Mouse (Mus musculus) midbrain, postnatal 0 days (tissue): Measurements from ENCODE around the gene Gm28710. TPM values are rescaled to one million over a fixed set of nuclear protein-coding genes. Genes with fewer than 3 reads are reported as not detected.

ENCODE experiments used
- ATAC-seq: fragments of 200-750 bp; cut with Nextera tagmentation; 2 replicates; pipeline ENCODE4 v1.8.0; 2017; ENCODE audit warnings: moderate number of reproducible peaks, mild to moderate bottlenecking, moderate TSS enrichment, moderate library complexity; ENCODE audit not compliant: low FRiP score
- DNase-seq: peaks from one replicate; pipeline ENCODE4 v3.0.0-alpha.2; 2015; ENCODE audit warnings: low spot score
- H3K27ac ChIP-seq: fragments of 300-500 bp; sonication (generic); 2 replicates; pipeline ENCODE4 v1.5.1; 2014; ENCODE audit warnings: low read depth, mild to moderate bottlenecking, low read length, mixed read lengths
- H3K27me3 ChIP-seq: fragments of 300-500 bp; sonication (generic); 2 replicates; pipeline ENCODE4 v1.6.1; 2014; ENCODE audit warnings: low read length, control low read depth, mixed read lengths; ENCODE audit not compliant: insufficient read depth
- H3K36me3 ChIP-seq: fragments of 300-500 bp; sonication (generic); 2 replicates; pipeline ENCODE4 v1.6.1; 2014; ENCODE audit warnings: low read length, control low read depth, mixed read lengths; ENCODE audit not compliant: insufficient read depth
- H3K4me1 ChIP-seq: fragments of 300-500 bp; sonication (generic); 2 replicates; pipeline ENCODE4 v1.6.1; 2014; ENCODE audit warnings: mild to moderate bottlenecking, control low read depth, antibody characterized with exemption, low read length, mixed read lengths; ENCODE audit not compliant: insufficient read depth
- H3K4me2 ChIP-seq: fragments of 300-500 bp; sonication (generic); 2 replicates; pipeline ENCODE4 v1.6.1; 2014; ENCODE audit warnings: low read depth, mild to moderate bottlenecking, low read length, mixed read lengths; ENCODE audit not compliant: poor library complexity, severe bottlenecking
- H3K4me3 ChIP-seq: fragments of 300-500 bp; sonication (generic); 2 replicates; pipeline ENCODE4 v1.5.1; 2014; ENCODE audit warnings: low read depth, mild to moderate bottlenecking, low read length, moderate library complexity
- H3K9ac ChIP-seq: fragments of 300-500 bp; sonication (generic); replicated peaks from 2 replicates; pipeline ENCODE4 v1.6.1; 2014; ENCODE audit warnings: mild to moderate bottlenecking, low read length, moderate library complexity, mixed read lengths; ENCODE audit not compliant: poor library complexity, severe bottlenecking
- H3K9me3 ChIP-seq: fragments of 300-500 bp; sonication (generic); 2 replicates; pipeline ENCODE4 v1.6.1; 2016; ENCODE audit warnings: low read length, control low read depth
- CTCF ChIP-seq: IDR thresholded peaks from 2 replicates; pipeline ENCODE4 v1.5.1; 2016; ENCODE audit warnings: antibody characterized with exemption, mild to moderate bottlenecking
- WGBS: fragments of 180-500 bp; shearing (Covaris S2); extraction: QIAGEN DNeasy Blood & Tissue Kit; methylation state at CpG from one replicate; pipeline ENCODE4 v1.1.7; 2014; 5-methylcytosine and 5-hydroxymethylcytosine counted together
- polyA plus RNA-seq: library from polyadenylated mRNA; unstranded; fragments of >200 nt; fragmentation: Nextera tagmentation; extraction: Ambion mirVana; gene quantifications from 2 replicates; pipeline ENCODE4 v1.2.1, GENCODE M21; 2015
- total RNA-seq: library from RNA; depleted of rRNA; stranded (reverse); fragments of >200 nt; gene quantifications from 2 replicates; pipeline ENCODE4 v1.2.3, GENCODE M21; 2014; rRNA removed

Gene Gm28710
- total RNA-seq: not detected in 2 replicates
- not detected in 2 replicates for polyA plus RNA-seq

DNA sequence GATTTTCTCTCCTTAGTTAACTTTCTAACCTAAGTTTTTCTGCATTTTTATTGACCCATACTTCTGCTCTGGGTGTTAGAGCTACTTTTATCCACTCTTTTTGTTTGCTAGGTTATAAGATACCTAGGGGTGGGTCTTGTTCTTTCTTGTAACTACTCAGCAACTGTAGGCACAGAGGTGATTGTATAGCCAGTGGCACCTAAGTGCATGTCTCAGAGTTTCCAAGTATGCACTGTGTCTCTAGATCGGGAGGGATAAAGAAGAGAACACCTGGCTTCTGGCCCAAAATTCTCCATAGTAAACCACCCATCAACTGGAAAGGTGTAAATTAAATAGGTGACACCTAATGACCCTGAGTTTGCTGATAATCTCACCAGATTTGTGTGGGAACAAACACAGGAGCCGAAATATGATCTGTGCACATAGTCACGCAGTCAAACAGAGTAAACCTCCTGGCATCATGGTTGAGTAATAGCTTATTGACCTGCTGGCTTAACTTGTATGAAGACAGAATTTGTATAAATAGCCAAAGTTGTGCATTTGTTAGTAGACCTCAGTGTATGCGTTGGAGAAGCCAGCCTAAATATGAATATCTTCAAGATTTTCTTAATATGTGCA lies at the start of gene Gm28710:
Gm28710 (plus strand) TSS at position 568 of the 618 bp plus-strand sequence.
- ATAC-seq: no peak
- H3K4me1 ChIP-seq: no peaks in the 10 kb centered on the region
- no peak within 1 kb of the TSS for H3K9ac ChIP-seq
- WGBS: 96% methylated on average over 4 of the region's 4 CpGs
- H3K27me3 ChIP-seq: no peaks in the 10 kb centered on the region
- H3K36me3 ChIP-seq: no peaks in the 10 kb centered on the region
- TF ChIP-seq CTCF: no peak
- H3K4me2 ChIP-seq: no peak within 1 kb of the TSS
- H3K27ac ChIP-seq: no peak within 1 kb of the TSS
- H3K9me3 ChIP-seq: no peaks in the 10 kb centered on the region
- DNase-seq: no peak
- no peak within 1 kb of the TSS for H3K4me3 ChIP-seq

DNA sequence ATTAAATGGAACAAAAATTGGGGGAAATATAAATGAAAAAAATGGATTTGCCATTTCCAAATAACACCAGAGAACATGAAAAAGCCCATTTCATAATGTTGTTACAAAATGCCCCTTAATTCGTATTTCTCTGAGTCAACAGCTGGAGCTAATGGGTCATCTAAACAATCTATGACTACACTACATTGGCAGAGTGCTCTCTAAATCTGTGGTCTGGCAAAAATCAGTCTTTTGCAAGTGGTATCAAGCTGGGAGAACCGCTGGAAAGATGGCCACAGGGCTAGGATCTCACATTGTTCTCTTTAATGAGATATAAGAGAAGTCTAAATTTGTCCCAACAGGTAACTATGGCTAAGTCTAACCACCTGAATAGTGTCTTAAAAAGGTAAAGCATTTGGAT lies 14.4 kb upstream of the Gm28710 start:
- 67% methylated on average over 2 of the region's 2 CpGs for WGBS
- H3K4me3 ChIP-seq: no peak overlapping the region
- H3K36me3 ChIP-seq: no peaks in the 10 kb centered on the region
- no peak for ATAC-seq
- TF ChIP-seq CTCF: no peak
- no peak overlapping the region for H3K27ac ChIP-seq
- H3K4me1 ChIP-seq: no peaks in the 10 kb centered on the region
- H3K9me3 ChIP-seq: no peaks in the 10 kb centered on the region
- no peak overlapping the region for H3K4me2 ChIP-seq
- H3K9ac ChIP-seq: no peak overlapping the region
- no peaks in the 10 kb centered on the region for H3K27me3 ChIP-seq
- no peak for DNase-seq

DNA sequence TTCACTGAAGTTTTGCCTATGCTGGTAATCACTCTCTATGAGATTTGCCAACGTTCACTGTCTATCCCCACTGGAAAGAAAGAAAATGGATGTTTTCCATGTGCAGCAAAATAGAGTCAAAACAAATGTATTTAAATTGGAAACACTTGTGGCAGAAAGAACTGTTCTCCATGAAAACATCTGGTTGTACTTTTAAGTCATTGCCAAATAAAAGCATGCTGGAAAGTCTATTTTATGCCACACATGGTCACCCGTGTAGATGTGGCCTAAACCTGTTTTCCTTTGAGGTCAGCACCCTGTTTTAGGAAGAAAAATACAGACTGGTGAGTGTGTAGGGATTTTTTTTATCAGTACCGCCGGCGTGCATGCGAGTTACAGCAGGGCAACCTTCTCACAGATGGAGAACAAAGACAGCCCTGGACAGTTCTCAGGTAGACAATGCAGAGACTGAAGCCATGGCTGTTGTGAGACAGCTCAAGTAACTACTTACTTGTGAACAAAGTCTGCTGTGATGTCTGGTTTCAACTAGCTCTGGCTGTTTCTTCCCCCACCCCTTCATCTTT lies 12.9 kb upstream of the Gm28710 start:
- Histone ChIP-seq H3K9me3 (no peaks in the 10 kb centered on the region), H3K9ac (no peak overlapping the region), H3K27me3 (no peaks in the 10 kb centered on the region), H3K36me3 (no peaks in the 10 kb centered on the region), H3K4me2 (no peak overlapping the region), H3K27ac (no peak overlapping the region), H3K4me3 (no peak overlapping the region), H3K4me1 (no peaks in the 10 kb centered on the region)
- TF ChIP-seq CTCF: no peak
- WGBS: 87% methylated on average over 6 of the region's 6 CpGs
- DNase-seq: no peak
- ATAC-seq: no peak

- Histone ChIP-seq H3K4me1 (no peaks in the 10 kb centered on the region), H3K27ac (no peak overlapping the region), H3K36me3 (no peaks in the 10 kb centered on the region), H3K9ac (no peak overlapping the region), H3K9me3 (no peaks in the 10 kb centered on the region), H3K4me2 (no peak overlapping the region), H3K27me3 (no peaks in the 10 kb centered on the region), H3K4me3 (no peak overlapping the region)
- DNase-seq: no peak
- TF ChIP-seq CTCF: no peak
- WGBS: 68% methylated on average over 4 of the region's 4 CpGs
- ATAC-seq: peak; percentile 54; the same call in 1 of the 2 replicates
These were observed 6.0 kb upstream of the Gm28710 start for GRCm38 (mm10) chr5:16785627-16786026.

DNA sequence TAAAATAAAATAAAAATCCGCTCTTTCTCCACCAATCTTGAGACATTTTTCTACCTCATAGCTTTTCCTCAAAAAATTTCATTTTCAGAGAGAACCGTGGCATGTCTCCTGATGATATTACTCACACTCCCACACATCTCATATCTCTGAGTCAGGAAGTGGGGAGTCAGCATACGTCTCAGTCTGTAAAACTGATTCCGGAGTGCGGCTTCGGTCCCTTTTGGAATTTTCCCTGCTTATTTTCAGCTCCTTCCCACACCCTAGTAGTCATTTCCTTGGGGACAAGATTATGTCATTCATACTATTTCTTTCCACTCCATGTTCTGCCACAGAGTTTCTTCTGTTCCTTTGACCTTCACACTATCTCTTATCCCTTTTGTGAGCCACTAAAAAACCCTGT lies 3.4 kb downstream of the Gm28710 start:
- H3K4me2 ChIP-seq: no peak overlapping the region
- H3K27ac ChIP-seq: no peak overlapping the region
- TF ChIP-seq CTCF: no peak
- H3K27me3 ChIP-seq: no peaks in the 10 kb centered on the region
- no peaks in the 10 kb centered on the region for H3K9me3 ChIP-seq
- ATAC-seq (no peak), DNase-seq (no peak)
- no peaks in the 10 kb centered on the region for H3K4me1 ChIP-seq
- 92% methylated on average over 6 of the region's 6 CpGs for WGBS
- H3K9ac ChIP-seq: no peak overlapping the region
- no peak overlapping the region for H3K4me3 ChIP-seq
- no peaks in the 10 kb centered on the region for H3K36me3 ChIP-seq

DNA sequence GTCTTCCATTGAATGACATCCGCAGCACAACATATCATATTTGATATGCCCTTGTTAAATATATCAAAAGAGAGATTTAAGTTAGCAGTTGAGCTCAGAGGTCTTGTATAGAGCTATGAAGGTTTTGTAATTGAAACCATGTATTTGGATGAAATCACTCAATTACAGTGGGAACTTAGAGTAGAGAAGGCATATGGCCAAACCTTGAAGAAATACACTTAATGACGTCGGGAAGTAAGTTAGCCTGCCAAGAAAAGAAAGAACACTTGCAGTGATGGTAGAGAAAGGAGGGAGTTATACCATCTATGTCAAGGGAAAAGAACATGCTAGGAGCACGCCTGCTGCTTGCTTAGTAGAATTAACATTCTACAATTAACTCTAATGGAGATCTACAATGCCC lies 11.1 kb downstream of the Gm28710 start:
- Histone ChIP-seq H3K4me1 (no peaks in the 10 kb centered on the region), H3K36me3 (no peaks in the 10 kb centered on the region), H3K27me3 (no peaks in the 10 kb centered on the region), H3K4me2 (no peak overlapping the region), H3K9me3 (no peaks in the 10 kb centered on the region), H3K4me3 (no peak overlapping the region), H3K9ac (no peak overlapping the region), H3K27ac (no peak overlapping the region)
- 88% methylated on average over 4 of the region's 4 CpGs for WGBS
- ATAC-seq (no peak), DNase-seq (no peak)
- no peak for TF ChIP-seq CTCF
